Mouse (Mus musculus): Measurements from ENCODE around the gene Mta1.

The Mta1 gene

DNA sequence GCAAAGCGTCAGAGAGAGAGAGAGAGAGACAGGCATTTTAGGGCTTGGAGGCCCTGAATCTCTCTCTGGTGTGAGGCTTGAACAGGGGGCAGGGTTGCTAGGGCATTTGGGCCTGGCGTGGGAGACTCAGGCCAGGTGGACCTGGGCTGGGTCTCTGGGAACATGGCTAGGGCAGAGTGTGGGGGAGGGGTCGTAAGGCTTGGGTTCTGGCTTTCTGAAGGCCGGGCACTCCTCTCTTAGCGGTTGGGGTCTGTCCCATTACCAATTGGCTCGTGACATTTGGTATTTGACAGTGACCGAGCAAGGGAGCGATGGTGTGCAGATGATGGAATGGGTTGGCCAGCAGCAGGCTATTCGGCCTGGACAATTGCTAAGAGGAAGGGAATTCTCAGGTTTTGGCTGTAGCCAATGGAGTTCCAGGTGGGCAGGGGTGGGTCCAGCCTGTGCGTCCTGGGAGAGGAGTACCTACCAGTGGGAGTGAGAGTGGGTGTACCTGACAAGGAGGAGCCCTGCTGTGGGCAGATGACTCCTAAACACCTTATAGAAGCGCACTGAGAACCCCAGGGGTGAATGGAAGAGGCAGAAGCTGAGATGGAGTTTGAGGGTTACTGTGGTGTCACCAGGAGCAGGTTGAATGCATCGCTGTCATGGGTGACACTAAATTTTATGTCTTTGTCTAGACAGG lies 88.4 kb downstream of the Mta1 start:
- DNase-seq (ENCODE audit: low spot score), result no peak
